Mouse (Mus musculus) liver, embryonic 13.5 days (tissue): ENCODE measurements around the gene Cd200. TPM values are rescaled to one million over a fixed set of nuclear protein-coding genes. Genes with fewer than 3 reads are reported as not detected.
A peak's percentile ranks its signal among the peaks of the same experiment; 100 is the strongest.
"Not testable (repeated sequence)": the region's sequence is repeated elsewhere in the genome, so short reads cannot be mapped to it uniquely, and the experiment has no call there.

Experiments used
- ATAC-seq: fragments of 200-750 bp; cut with Nextera tagmentation; 2 replicates; pipeline ENCODE4 v1.8.0; 2017; ENCODE audit warnings: low read depth, mild to moderate bottlenecking, moderate number of reproducible peaks, moderate library complexity
- DNase-seq: peaks from one replicate; pipeline ENCODE4 v3.0.0; 2022
- H3K27ac ChIP-seq: fragments of 300-500 bp; sonication (generic); 2 replicates; pipeline ENCODE4 v1.5.1; 2015; ENCODE audit warnings: moderate library complexity, mild to moderate bottlenecking, inconsistent platforms
- H3K27me3 ChIP-seq: fragments of 300-500 bp; sonication (generic); 2 replicates; pipeline ENCODE4 v1.6.1; 2015; ENCODE audit warnings: mild to moderate bottlenecking, inconsistent platforms
- H3K36me3 ChIP-seq: fragments of 300-500 bp; sonication (generic); 2 replicates; pipeline ENCODE4 v1.6.1; 2015; ENCODE audit warnings: mild to moderate bottlenecking, inconsistent platforms
- H3K4me1 ChIP-seq: fragments of 300-500 bp; sonication (generic); replicated peaks from 2 replicates; pipeline ENCODE4 v1.6.1; 2015; ENCODE audit warnings: inconsistent platforms
- H3K4me2 ChIP-seq: fragments of 300-500 bp; sonication (generic); 2 replicates; pipeline ENCODE4 v1.6.1; 2015; ENCODE audit warnings: inconsistent platforms, mild to moderate bottlenecking, moderate library complexity
- H3K4me3 ChIP-seq: fragments of 300-500 bp; sonication (generic); replicated peaks from 2 replicates; pipeline ENCODE4 v1.5.1; 2015; ENCODE audit warnings: mild to moderate bottlenecking, inconsistent platforms
- H3K9ac ChIP-seq: fragments of 300-500 bp; sonication (generic); 2 replicates; pipeline ENCODE4 v1.6.1; 2015; ENCODE audit warnings: mild to moderate bottlenecking, inconsistent platforms
- H3K9me3 ChIP-seq: fragments of 300-500 bp; sonication (generic); replicated peaks from 2 replicates; pipeline ENCODE4 v1.6.1; 2016; ENCODE audit warnings: inconsistent platforms
- WGBS: fragments of 180-500 bp; shearing (Covaris S2); methylation state at CpG from one replicate; pipeline ENCODE4 v1.1.7; 2015; ENCODE audit not compliant: insufficient replicate concordance; 5-methylcytosine and 5-hydroxymethylcytosine counted together
- polyA plus RNA-seq: library from polyadenylated mRNA; unstranded; fragments of >200 nt; fragmentation: Nextera tagmentation; extraction: Ambion mirVana; gene quantifications from 2 replicates; pipeline ENCODE4 v1.2.1, GENCODE M21; 2015

Gene Cd200
- 0.84 and 1.4 TPM in 2 replicates for polyA plus RNA-seq

GRCm38 (mm10) chr16:45408425-45409063 is at the start of gene Cd200:
Cd200 (minus strand) TSS chr16:45409053.
- DNase-seq, result no peak
- 0 out of 2 replicates have a peak within 1 kb of the TSS, but pooled peaks have one; percentile 2 for H3K9ac ChIP-seq
- no peaks in the 10 kb centered on the region for H3K36me3 ChIP-seq
- peak within 1 kb of the TSS; percentile 44 for H3K4me3 ChIP-seq
- no peaks in the 10 kb centered on the region for H3K9me3 ChIP-seq
- under 1% methylated on average over 28 of the region's 28 CpGs for WGBS
- H3K4me1 ChIP-seq, result no peaks in the 10 kb centered on the region
- H3K27ac ChIP-seq, result no peak within 1 kb of the TSS
- H3K4me2 ChIP-seq, result peak within 1 kb of the TSS; percentile 58
- peaks cover 7% of the 10 kb centered on the region; the same call in 1 of the 2 replicates for H3K27me3 ChIP-seq
- ATAC-seq, result no peak

- Histone ChIP-seq H3K9ac (no peak overlapping the region), H3K4me3 (no peak overlapping the region), H3K27ac (no peak overlapping the region), H3K36me3 (no peaks in the 10 kb centered on the region), H3K4me1 (no peaks in the 10 kb centered on the region), H3K4me2 (no peak overlapping the region), H3K9me3 (no peaks in the 10 kb centered on the region), H3K27me3 (no peaks in the 10 kb centered on the region)
- DNase-seq (no peak), ATAC-seq (no peak)
Observed at GRCm38 (mm10) chr16:45454762-45455161, 45.9 kb upstream of the Cd200 start.

DNA sequence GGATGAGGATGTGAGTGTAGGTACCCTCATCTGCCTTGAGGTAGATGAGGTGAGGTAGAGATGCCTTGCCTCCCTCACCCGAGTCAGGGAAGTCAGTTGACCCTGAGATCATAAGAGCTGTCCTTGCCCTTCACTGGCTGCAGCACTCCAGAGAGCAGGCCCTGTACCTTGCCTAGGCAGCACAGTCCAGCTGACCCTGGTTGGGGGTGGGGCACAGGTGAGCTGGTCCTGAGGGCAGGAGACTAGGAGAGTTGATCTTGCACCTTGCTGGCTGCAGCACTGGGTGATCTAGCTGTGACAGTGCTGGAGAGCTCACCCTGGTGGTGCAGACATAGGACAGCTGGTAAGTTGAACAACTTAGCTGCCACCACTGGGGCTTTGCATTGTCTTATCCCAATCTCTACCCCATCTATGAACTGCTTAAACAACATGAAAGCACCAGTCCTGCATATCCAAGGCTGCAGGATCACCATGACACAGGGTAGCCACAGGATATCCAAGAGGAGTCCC is 28.4 kb upstream of the Cd200 start:
- H3K36me3 ChIP-seq, result no peaks in the 10 kb centered on the region
- no peak overlapping the region for H3K9ac ChIP-seq
- no peaks in the 10 kb centered on the region for H3K27me3 ChIP-seq
- ATAC-seq (no peak), DNase-seq (no peak)
- no peak overlapping the region for H3K4me3 ChIP-seq
- no peaks in the 10 kb centered on the region for H3K4me1 ChIP-seq
- H3K4me2 ChIP-seq, result no peak overlapping the region
- WGBS, result 47% methylated on average over 1 of the region's 1 CpGs
- no peak overlapping the region for H3K27ac ChIP-seq
- no peaks in the 10 kb centered on the region for H3K9me3 ChIP-seq

DNA sequence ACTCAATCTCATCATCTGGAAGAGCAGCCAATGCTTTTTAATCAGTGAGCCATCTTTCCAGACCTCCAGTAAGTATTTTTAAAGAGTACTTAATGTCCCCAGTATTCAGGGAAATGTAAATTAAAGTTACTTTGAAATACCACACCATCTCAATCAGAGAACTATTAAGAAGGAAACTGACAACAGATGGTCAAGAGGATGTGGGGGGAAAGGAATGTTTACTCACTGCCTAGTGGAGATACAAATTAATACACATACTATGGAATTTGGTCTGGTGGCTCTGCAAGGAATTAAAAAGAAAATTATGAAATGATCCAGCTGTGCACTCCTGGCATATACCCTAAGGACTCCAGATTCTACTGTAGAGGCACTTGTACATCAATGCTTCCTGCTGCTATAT is 26.7 kb upstream of the Cd200 start:
- DNase-seq, result no peak
- H3K4me1 ChIP-seq, result no peaks in the 10 kb centered on the region
- H3K4me2 ChIP-seq, result no peak overlapping the region
- no peak overlapping the region for H3K9ac ChIP-seq
- no peaks in the 10 kb centered on the region for H3K36me3 ChIP-seq
- no peaks in the 10 kb centered on the region for H3K9me3 ChIP-seq
- no peak overlapping the region for H3K27ac ChIP-seq
- no peaks in the 10 kb centered on the region for H3K27me3 ChIP-seq
- ATAC-seq, result no peak
- no peak overlapping the region for H3K4me3 ChIP-seq

- H3K4me1 ChIP-seq, result no peaks in the 10 kb centered on the region
- no peaks in the 10 kb centered on the region for H3K27me3 ChIP-seq
- H3K4me3 ChIP-seq, result no peak overlapping the region
- no peaks in the 10 kb centered on the region for H3K36me3 ChIP-seq
- H3K4me2 ChIP-seq, result no peak overlapping the region
- DNase-seq (no peak), ATAC-seq (no peak)
- no peak overlapping the region for H3K9ac ChIP-seq
- WGBS, result 66% methylated on average over 9 of the region's 9 CpGs
- no peaks in the 10 kb centered on the region for H3K9me3 ChIP-seq
- no peak overlapping the region for H3K27ac ChIP-seq
Observed at GRCm38 (mm10) chr16:45427651-45428050, 18.8 kb upstream of the Cd200 start.

DNA sequence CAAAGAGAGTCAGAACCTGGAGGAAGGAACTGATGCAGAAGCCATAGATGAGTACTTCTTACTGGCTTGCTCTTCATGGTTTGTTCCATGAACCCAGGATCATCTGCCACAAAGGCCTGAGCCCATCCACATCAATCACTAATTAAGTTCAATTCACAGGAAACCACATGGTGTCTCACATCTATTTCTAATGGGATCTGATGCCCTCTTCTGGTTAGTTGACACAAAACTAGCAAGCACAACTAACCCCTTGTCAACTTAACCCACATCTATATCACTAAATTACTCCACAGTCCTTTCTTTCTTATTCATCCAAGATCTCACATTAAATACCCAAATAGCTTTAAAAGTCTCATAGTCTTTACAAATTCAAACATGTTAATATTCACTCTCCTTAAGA is 4.6 kb upstream of the Cd200 start:
- DNase-seq, result no peak
- Histone ChIP-seq H3K9ac (no peak overlapping the region), H3K27me3 (peaks cover 4% of the 10 kb centered on the region; the same call in 1 of the 2 replicates), H3K4me1 (no peaks in the 10 kb centered on the region), H3K27ac (no peak overlapping the region), H3K36me3 (no peaks in the 10 kb centered on the region), H3K4me3 (no peak overlapping the region), H3K4me2 (no peak overlapping the region), H3K9me3 (no peaks in the 10 kb centered on the region)
- ATAC-seq, result no peak

GRCm38 (mm10) chr16:45409064-45409446 is 202 bp upstream of the Cd200 start:
- H3K36me3 ChIP-seq, H3K9me3 ChIP-seq, H3K4me1 ChIP-seq, H3K27me3 ChIP-seq, H3K9ac ChIP-seq, DNase-seq, H3K27ac ChIP-seq, ATAC-seq: not testable (repeated sequence)
- H3K4me2 ChIP-seq, result peak overlapping the region; percentile 58
- H3K4me3 ChIP-seq, result peak overlapping the region; percentile 44
- WGBS, result 23% methylated on average over 7 of the region's 7 CpGs

GRCm38 (mm10) chr16:45407645-45408400 is 1.0 kb downstream of the Cd200 start:
- Histone ChIP-seq H3K4me2 (peak overlapping the region; percentile 58), H3K27me3 (peaks cover 7% of the 10 kb centered on the region; the same call in 1 of the 2 replicates), H3K4me3 (no peak overlapping the region; the same call in 1 of the 2 replicates), H3K9me3 (no peaks in the 10 kb centered on the region), H3K36me3 (no peaks in the 10 kb centered on the region), H3K9ac (no peak overlapping the region), H3K4me1 (no peaks in the 10 kb centered on the region), H3K27ac (no peak overlapping the region)
- WGBS, result 40% methylated on average over 9 of the region's 9 CpGs
- ATAC-seq, result no peak
- DNase-seq, result no peak

GRCm38 (mm10) chr16:45407091-45407490 is 1.8 kb downstream of the Cd200 start:
- ATAC-seq, result no peak
- no peak overlapping the region for H3K4me3 ChIP-seq

DNA sequence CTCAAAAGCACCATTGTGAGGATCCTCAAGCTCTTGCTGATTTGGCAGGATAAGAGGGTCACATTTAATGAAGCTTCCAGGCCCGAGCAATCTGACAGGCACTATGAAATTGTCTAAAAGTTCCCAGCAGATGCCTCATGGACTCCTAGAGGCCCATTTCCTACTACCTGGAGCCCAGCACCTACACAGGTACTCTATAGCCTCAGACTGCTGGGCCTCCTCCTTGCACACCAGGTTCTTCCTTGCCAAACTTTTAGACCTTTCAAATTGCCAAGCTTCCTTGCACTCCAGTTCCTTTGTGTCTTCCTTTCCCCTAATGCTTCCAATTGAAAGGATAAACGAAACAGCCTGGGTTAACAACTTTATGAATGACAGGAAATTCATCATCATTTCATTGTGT is 5.9 kb downstream of the Cd200 start:
- Histone ChIP-seq H3K4me1 (no peaks in the 10 kb centered on the region), H3K9me3 (no peaks in the 10 kb centered on the region), H3K4me2 (no peak overlapping the region), H3K4me3 (no peak overlapping the region), H3K27ac (no peak overlapping the region), H3K27me3 (no peaks in the 10 kb centered on the region), H3K9ac (no peak overlapping the region), H3K36me3 (no peaks in the 10 kb centered on the region)
- 39% methylated on average over 2 of the region's 2 CpGs for WGBS
- DNase-seq, result no peak
- no peak for ATAC-seq

More at GRCm38 (mm10) chr16:45407091-45407490, 1.8 kb downstream of the Cd200 start:
- Histone ChIP-seq H3K4me1 (no peaks in the 10 kb centered on the region), H3K4me2 (no peak overlapping the region), H3K9ac (no peak overlapping the region), H3K27ac (no peak overlapping the region), H3K9me3 (no peaks in the 10 kb centered on the region), H3K36me3 (no peaks in the 10 kb centered on the region), H3K27me3 (peaks cover 7% of the 10 kb centered on the region; the same call in 1 of the 2 replicates)
- 72% methylated on average over 5 of the region's 5 CpGs for WGBS
- no peak for DNase-seq

DNA sequence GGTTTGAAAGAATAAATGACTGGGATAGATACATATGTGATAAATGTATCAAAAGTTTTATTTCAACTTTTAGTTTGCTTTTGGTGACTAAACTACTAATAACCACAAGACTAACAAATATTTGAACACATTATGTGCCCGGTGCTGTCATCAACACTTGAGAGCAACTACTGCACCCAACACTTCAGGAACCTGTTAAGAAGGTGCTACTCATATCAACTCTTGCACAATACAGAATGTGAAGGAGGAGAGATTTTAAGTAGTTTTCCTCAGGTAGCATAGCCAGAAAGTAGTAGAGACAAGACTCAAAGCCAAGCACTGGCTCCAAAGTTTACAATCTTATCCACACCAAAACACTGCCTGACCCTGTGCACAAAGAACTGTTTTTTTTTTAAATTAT is 6.8 kb downstream of the Cd200 start:
- H3K9ac ChIP-seq, result no peak overlapping the region
- H3K27me3 ChIP-seq, result no peaks in the 10 kb centered on the region
- ATAC-seq (no peak), DNase-seq (no peak)
- H3K9me3 ChIP-seq, result no peaks in the 10 kb centered on the region
- no peak overlapping the region for H3K27ac ChIP-seq
- H3K4me3 ChIP-seq, result no peak overlapping the region
- H3K36me3 ChIP-seq, result no peaks in the 10 kb centered on the region
- 75% methylated on average over 1 of the region's 1 CpGs for WGBS
- H3K4me2 ChIP-seq, result no peak overlapping the region
- H3K4me1 ChIP-seq, result no peaks in the 10 kb centered on the region
